Mouse (Mus musculus): ENCODE data around the gene Scaf1.

Gene Scaf1

DNA sequence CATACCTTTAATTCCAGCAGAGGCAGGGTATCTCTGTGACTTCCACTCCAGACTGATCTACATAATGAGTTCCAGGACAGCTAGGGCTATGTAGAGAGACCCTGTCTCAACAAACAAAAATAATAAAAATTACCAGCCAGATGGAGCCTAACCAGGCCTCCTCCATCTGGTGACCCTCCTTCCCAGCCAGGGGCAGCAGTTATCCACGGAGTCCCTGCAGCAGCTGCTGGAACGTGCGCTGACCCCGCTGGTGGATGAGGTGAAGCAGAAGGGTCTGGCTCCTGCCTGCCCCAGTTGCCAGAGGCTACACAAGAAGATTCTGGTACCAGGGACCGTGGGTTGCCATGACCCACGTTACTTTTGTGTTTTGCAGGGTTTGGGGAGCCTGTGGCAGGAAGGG, 59.9 kb downstream of the Scaf1 start:
- no peak for DNase-seq (ENCODE audit: low spot score in 2 of 2)

DNA sequence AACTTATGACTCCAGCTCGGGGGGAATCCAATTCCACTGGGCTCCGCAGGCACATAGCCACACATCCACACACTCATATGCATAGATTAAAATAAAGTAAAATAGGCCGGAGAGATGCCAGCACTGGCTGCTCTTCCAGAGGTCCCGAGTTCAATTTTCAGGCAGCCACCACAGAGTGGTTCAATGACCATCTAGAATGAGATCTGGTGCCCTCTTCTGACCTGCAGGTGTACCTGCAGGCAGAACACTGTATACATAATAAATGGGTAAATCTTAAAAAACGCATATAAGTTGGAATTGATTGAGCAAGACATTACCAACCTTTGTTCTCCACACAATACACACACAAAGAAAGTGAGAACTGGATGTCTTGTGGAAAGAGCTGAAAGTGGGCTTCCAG, 60.5 kb downstream of the Scaf1 start:
- no peak for DNase-seq (ENCODE audit: low spot score in 2 of 2)

DNA sequence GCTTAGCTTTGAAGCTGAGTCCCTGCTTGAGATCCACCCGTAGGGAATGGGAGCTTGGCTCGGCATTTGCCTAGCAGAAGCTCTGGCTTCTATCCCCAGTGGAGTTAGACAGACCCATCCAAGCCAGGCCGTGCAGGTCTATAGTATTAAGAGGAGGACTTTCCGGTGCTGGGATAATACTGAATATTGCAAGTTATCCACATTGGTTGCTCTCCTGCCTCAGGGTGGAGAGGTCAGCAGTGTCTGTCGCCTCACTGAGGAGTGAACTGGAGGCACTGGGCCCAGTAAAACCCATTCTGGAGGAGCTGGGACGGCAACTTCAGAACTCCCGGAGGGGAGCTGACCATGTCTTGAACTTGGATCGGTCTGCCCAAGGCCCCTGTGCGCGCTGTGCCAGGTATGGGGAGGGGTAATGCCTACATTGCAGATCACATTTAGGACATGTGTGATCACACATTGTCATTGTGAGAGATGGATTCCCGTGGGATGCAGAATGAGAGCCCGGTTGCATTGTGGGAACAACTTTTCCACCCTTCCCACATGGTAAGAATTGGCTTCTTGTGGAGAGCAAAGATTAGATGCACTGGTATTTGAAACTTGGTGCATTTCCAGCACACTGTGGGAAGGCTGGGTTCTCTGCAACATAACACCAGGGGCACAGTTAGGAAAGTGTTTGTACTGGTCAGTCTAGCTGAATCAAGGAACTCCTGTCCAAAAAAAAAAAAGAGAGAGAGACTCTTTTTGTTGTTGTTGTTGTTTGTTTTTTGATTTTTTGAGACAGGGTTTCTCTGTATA, 61.9 kb downstream of the Scaf1 start:
- no peak for DNase-seq (ENCODE audit: low spot score in 2 of 2)

DNA sequence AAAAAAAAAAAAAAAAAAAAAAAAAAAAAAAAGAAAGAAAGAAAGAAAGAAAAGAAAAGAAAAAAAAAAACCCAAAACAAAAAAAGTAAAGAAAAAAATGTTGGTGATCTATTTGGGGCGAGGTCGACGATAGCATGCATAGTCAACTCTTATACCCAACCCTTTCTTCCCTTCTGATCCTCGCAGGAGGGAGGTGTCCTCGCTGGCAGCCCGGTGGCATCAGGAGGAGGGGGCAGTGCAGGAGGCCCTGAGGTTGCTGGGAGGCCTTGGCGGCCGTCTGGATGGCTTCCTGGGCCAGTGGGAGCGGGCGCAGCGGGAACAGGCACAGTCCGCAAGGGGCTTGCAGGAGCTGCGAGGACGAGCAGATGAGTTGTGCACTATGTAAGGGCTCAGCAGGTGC, 62.6 kb downstream of the Scaf1 start:
- no peak for DNase-seq (ENCODE audit: low spot score in 2 of 2)
